Mouse (Mus musculus): ENCODE measurements around the gene Sclt1.

DNA sequence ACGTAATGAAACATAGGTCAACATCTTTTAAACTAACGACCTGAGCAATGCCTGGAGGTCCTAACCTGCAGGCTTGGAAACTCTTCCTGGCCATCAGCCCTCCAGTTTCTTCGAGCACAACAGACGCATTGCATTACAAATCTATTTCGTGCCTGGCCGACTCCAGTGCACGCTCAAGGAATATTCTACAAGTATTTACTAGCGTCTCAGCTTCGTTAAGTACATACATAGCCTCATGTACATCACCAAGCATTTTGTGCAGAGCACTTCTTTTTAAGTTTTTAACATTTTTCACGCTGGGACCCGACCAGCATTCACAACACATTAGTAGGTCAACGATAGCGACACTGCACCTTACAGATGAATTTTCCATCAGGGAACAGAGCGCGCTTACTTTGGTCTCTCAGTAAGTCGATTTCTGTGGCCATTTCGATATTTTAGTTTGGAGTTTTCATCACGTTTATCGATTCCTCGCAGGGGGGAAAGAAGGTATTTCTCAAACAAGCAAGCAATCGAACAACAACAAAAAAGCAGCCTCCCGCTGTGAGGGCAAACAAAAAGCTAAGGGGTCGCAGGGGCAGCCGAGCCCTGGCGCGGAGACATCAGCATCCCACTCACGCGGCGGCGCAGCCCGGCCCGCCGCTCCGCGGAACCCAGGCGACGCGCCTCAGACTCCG is 575 bp downstream of the Sclt1 start:
- TF ChIP-seq CTCF (IDR thresholded peaks at IDR 0.05; ENCODE audit: control insufficient read depth, insufficient read depth, low read length) (no peak), POLR2A (IDR thresholded peaks at IDR 0.05; ENCODE audit: borderline replicate concordance, control insufficient read depth, low read depth, low read length) (no peak)
